Mouse (Mus musculus) Patski (cell line): ENCODE measurements around the gene Cers6. TPM values are rescaled to one million over a fixed set of nuclear protein-coding genes. Genes with fewer than 3 reads are reported as not detected.

Source experiments
- ATAC-seq: fragments of 100-300 bp; one replicate; pipeline ENCODE4 v1.8.0; 2021
- CTCF ChIA-PET: fragments of 350-600 bp; sonication (Branson Sonifier 250); formaldehyde crosslinking; loops from one replicate; lab custom pipeline; 2022; ENCODE audit warnings: inconsistent platforms; lab: Charles Lee
- POLR2A ChIA-PET: fragments of 350-600 bp; sonication (Branson Sonifier 250); formaldehyde crosslinking; loops from one replicate; lab custom pipeline; 2022; ENCODE audit warnings: antibody characterized with exemption, inconsistent platforms; lab: Charles Lee
- DNase-seq: peaks from one replicate; pipeline ENCODE4 v3.0.0-alpha.2; 2011; ENCODE audit warnings: low read depth, low spot score
- H3K27me3 ChIP-seq: fragments of 371-371 bp; one replicate; pipeline ENCODE4 v1.5.1; 2021
- CTCF ChIP-seq: fragments of 100-300 bp; IDR thresholded peaks from one replicate; pipeline ENCODE4 v1.5.1; 2021
- in situ Hi-C: fragments of 300-500 bp; cut with MboI; formaldehyde crosslinking; loops from 3 replicates; pipeline ENCODE4 v1.11.1; 2018; ENCODE audit warnings: low pct_unique_long_range_greater_than_20kb, mixed read lengths
- polyA plus RNA-seq: library from polyadenylated mRNA; unstranded; gene quantifications from one replicate; pipeline ENCODE4 v1.2.3, GENCODE M21; 2021

Gene Cers6
- polyA plus RNA-seq, 1 experiment from 2014 or later = 24.8 TPM

DNA sequence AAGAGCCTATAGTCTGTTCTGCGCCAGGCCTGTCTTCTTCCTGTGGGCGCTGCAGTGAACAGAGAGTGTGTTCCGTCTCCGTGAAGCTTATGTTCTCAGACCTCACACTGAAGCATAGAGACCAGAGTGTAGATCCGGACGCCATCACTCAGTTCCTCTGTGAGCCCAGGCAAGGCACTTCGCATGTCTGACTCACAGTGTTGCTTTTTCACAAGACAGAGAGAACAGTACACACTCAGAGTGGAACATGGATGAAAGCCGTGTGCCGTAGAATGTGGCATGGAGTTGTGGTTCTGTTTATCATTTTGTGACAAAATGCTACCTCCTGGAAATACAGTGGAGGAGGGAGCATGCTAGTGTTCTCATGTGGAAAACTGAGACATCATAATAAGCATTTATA lies 120.1 kb downstream of the Cers6 start:
- DNase-seq = no peak
- POLR2A ChIA-PET = no interaction called here
- CTCF ChIA-PET = interaction anchor here (1.2 to 1.3 kb wide), 2 partner anchors 10 to 62 kb away, joined by 3 read pairs; no protein-coding TSS in a partner anchor
- H3K27me3 ChIP-seq = no peaks in the 10 kb centered on the region
- no peak for TF ChIP-seq CTCF
- no peak for ATAC-seq
- in situ Hi-C loops = no loop called here

DNA sequence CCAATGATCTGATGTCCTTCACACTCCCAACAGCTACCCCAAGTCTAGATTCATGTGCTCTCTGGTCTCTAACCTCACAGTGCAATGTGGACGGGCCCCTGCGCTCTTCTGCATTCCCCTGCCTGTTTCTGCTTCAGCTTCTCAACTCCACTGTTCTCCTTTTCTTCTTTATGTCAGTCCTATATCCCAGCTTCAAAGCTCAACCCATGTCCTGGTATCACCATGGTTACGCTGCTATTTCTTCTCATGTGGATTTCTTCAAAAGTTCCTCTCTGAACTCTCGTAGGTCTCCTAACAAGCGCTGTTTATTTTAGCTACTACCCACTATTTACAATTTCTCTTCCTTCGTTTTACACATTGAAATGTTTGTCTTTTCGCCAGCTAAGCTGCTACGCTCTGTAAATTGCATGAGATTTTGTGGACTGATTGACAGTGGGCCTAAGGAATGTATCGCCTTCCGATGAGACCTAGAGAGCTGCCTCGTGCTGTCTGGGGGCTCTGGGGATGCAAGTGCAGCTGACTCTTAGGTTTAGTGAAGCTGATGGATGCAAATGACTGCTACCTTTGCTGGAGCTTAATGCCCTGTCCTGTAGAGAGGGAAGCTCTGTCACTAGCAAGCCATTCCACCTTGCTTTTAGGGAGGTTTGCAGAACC lies 120.6 kb downstream of the Cers6 start:
- POLR2A ChIA-PET = no interaction called here

DNA sequence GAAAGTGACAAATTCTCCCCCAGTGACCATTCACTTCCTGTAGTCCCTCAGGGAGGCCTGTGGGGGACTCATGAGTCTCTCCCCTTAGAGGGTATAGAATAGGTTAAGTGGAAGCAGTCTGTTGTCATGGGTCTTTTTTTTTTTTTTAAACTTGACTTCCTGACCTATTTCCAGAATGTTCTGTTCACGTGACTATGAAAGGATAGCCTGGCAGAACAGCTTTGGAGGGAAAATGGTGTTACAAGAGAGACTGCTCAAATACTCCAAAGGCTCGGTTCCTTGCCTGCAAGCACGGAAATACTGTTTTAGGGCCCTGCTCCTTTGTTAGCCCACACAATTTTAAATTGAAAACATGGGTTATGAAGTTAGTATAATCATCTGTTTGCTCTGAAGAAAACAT lies 121.7 kb downstream of the Cers6 start:
- no peaks in the 10 kb centered on the region for H3K27me3 ChIP-seq
- ChIA-PET POLR2A (no interaction called here), CTCF (interaction anchor here (1.5 kb wide), 1 partner anchor 67 kb away, joined by 3 read pairs; no protein-coding TSS in a partner anchor)
- in situ Hi-C loops = no loop called here
- ATAC-seq (peak; percentile 29), DNase-seq (no peak)
- TF ChIP-seq CTCF = no peak

More for the DNA sequence above, 120.6 kb downstream of the Cers6 start:
- TF ChIP-seq CTCF = no peak
- ATAC-seq = no peak
- CTCF ChIA-PET = interaction anchor here (0.6 to 1.5 kb wide), 4 partner anchors 9 to 68 kb away, joined by 3 read pairs; no protein-coding TSS in a partner anchor
- no peak for DNase-seq
- no peaks in the 10 kb centered on the region for H3K27me3 ChIP-seq
- in situ Hi-C loops = no loop called here

DNA sequence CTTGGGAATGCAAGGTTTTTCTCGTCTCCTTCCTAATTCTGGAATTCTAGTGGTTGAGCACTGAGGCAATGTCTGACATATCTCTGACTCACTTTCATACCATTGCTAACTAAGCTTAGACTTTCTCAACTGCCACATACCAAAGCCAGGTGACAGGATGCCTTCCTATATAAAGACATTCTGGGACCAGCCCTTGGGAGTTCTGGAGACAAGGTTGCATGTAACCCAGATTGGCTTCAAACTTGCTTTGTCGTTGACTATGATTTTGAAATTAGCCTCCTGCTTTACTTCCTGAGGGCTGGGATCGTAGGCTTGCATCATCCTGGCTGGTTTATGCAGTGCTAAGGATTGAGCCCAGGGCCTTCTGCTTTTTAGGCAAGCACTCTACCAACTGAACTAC lies 122.2 kb downstream of the Cers6 start:
- no peaks in the 10 kb centered on the region for H3K27me3 ChIP-seq
- ChIA-PET CTCF (interaction anchor here (1.5 kb wide), 1 partner anchor 66 kb away, joined by 3 read pairs; no protein-coding TSS in a partner anchor), POLR2A (no interaction called here)
- DNase-seq (peak; percentile 71), ATAC-seq (peak; percentile 98)
- in situ Hi-C loops = no loop called here
- no peak for TF ChIP-seq CTCF

DNA sequence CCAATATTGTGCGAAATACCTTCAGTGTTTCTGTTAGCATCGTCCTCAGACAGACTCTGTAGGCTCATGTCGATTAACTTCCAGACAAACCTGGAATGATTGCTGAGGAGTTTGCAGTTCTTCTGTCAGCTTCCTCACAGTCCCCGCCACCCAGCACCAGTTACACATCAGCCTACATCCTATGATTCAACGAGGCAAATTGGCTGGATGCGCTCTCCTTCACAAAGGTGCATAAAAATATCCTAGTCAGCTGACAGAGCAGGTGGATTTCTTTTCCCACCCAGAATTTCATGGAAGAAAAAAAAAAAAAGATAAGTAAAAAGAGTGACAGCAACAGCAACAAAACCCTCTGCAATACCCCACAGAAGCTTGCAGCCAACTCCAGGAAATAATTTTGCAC lies 127.9 kb downstream of the Cers6 start:
- in situ Hi-C loops = no loop called here
- H3K27me3 ChIP-seq = no peaks in the 10 kb centered on the region
- ATAC-seq = no peak
- ChIA-PET POLR2A (interaction anchor here (0.7 kb wide), 1 partner anchor 19 kb away, joined by 3 read pairs; no protein-coding TSS in a partner anchor), CTCF (interaction anchor here (1.6 to 2.4 kb wide), 2 partner anchors 10 to 14 kb away, joined by 5 to 6 read pairs; no protein-coding TSS in a partner anchor)
- no peak for TF ChIP-seq CTCF
- no peak for DNase-seq

DNA sequence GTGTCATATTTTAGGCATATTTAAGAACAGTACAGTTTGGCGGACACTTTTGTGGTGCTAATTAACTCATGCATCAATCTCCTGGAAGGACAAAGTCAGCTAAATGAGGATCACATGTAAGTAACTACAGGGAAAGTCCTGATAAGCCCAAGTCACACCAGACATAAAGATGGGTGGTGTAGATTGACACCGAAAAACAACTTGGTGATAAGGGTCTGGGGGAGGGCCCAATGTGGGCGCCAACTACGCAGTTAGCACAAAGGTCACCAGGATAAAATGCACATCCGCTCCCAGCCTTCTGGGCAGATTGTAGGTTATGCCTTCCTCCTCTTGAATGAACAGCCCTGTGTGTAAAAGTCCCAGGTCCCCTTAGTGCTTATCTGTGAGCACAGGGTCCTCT lies 131.4 kb downstream of the Cers6 start:
- ChIA-PET POLR2A (no interaction called here), CTCF (interaction anchor here (1.4 to 1.5 kb wide), 2 partner anchors 19 to 50 kb away, joined by 3 read pairs; no protein-coding TSS in a partner anchor)
- TF ChIP-seq CTCF = no peak
- H3K27me3 ChIP-seq = no peaks in the 10 kb centered on the region
- DNase-seq (no peak), ATAC-seq (no peak)
- in situ Hi-C loops = no loop called here

DNA sequence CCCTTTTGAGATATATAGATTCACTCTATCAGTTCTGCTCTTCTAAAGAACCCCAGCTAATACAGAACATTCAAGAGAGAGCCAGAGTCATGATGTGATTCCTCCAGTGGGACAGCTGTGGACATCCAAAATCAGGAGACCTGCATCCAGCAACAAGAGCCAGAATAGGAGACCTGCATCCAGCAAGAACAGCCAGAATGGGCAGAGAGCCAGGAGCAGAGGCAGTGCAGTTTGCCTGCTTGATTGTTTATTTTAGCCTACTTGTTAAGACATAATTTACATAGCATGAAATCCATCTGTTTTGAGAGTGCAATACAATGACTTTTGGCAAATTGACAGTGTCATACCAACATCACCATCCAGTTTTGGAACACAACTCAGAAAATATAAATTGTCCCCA lies 133.2 kb downstream of the Cers6 start:
- no peaks in the 10 kb centered on the region for H3K27me3 ChIP-seq
- ATAC-seq (no peak), DNase-seq (no peak)
- in situ Hi-C loops = no loop called here
- ChIA-PET POLR2A (no interaction called here), CTCF (interaction anchor here (1.1 to 1.9 kb wide), 4 partner anchors 10 to 88 kb away, joined by 3 to 8 read pairs (median 3); no protein-coding TSS in a partner anchor)
- TF ChIP-seq CTCF = no peak

DNA sequence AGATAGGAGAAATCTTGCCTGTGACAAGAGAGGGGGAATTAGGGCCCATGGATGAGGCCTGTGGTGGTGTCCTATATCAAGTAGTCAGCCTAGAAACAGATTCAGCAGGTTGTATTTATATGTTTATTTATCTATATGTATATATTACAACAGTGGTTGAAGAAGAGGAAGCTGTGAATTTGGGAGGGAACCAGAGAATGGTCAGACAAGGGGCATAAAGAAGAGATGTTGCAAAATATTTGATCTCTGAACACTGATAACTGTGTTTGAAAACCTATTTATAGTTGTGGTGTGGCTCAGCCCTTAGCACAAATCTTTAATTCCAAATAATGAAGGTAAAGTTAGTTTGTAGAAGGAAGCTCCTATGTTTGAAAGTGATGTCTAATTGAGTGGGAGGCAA lies 134.5 kb downstream of the Cers6 start:
- ChIA-PET POLR2A (no interaction called here), CTCF (interaction anchor here (1.2 to 1.9 kb wide), 3 partner anchors 11 to 90 kb away, joined by 3 to 8 read pairs (median 4); no protein-coding TSS in a partner anchor)
- ATAC-seq (no peak), DNase-seq (no peak)
- no peaks in the 10 kb centered on the region for H3K27me3 ChIP-seq
- in situ Hi-C loops = no loop called here
- no peak for TF ChIP-seq CTCF

DNA sequence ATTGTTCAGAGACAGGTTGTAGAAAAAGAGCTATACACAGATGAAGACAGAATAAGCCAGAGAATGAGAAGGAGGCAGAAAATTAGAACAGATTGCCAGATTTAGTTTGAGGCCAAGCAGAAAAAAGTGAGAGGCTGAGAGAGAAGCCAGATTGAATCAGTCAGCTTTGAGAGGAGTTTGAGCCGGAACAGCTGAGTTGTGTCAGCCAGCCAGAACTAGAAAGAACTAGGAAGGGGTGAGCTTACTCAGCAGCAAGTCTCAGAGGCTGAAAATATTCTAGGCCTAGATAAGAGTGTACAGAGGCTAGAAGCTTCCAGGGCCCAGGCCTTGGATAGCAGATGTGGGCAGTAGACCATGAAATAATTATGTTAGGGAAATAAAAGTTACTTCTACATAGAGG lies 135.0 kb downstream of the Cers6 start:
- CTCF ChIA-PET = interaction anchor here (1.4 to 1.9 kb wide), 2 partner anchors 10 to 12 kb away, joined by 4 to 8 read pairs; no protein-coding TSS in a partner anchor
- DNase-seq = no peak
- ATAC-seq = no peak

DNA sequence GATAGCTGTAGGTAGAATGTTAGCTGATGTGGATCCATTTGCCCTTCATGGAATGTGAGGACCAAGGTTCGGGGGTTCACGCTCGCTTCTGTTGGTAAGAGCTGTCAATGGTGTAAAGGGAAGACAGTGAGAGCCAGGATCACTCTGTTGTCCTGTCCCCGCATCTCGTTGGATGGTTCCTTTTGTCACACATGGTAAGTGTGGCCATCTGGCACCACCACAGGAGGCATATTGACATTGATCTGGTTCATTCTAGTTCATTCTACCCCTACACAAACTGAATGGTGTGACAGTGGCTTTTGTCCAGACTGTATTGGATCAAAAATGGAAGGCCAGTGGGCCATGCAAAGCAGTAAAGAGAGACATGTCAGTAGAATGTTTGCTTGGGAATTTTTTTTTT lies 142.8 kb downstream of the Cers6 start:
- H3K27me3 ChIP-seq = no peaks in the 10 kb centered on the region
- TF ChIP-seq CTCF = no peak
- in situ Hi-C loops = no loop called here
- DNase-seq = no peak
- ChIA-PET CTCF (no interaction called here), POLR2A (no interaction called here)
- no peak for ATAC-seq

More for the DNA sequence above, 135.0 kb downstream of the Cers6 start:
- POLR2A ChIA-PET = no interaction called here
- in situ Hi-C loops = no loop called here
- TF ChIP-seq CTCF = no peak
- H3K27me3 ChIP-seq = no peaks in the 10 kb centered on the region

DNA sequence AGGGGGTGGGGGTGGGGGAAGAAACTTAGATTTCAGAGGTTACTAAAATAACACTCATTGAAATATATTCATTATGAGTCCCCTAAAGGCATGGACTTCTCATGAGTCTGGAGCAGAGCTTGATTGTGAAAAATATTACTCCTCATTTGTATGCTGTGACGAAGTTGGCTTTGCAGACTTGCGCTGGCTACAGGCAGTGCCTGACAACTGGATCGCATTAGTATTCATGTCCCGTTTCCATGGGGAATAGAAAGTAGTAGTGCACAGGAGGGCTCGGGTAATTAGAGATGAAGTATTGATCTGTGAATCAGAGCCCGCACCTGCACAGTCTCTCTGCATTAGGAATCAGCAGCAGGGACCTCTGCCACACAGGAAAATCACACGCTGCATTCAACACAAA lies 150.2 kb downstream of the Cers6 start:
- CTCF ChIA-PET = interaction anchor here (1.2 to 1.5 kb wide), 2 partner anchors 19 to 32 kb away, joined by 3 to 4 read pairs; no protein-coding TSS in a partner anchor
- TF ChIP-seq CTCF = no peak
- DNase-seq (no peak), ATAC-seq (no peak)
- in situ Hi-C loops = no loop called here
- no peaks in the 10 kb centered on the region for H3K27me3 ChIP-seq
- POLR2A ChIA-PET = no interaction called here
